Mouse (Mus musculus) heart, adult 2 months (tissue): ENCODE measurements around the gene Nsun7. TPM values are rescaled to one million over a fixed set of nuclear protein-coding genes. Genes with fewer than 3 reads are reported as not detected.

ENCODE experiments used
- DNase-seq, 2 experiments: peaks; one replicate each; pipeline ENCODE4 v3.0.0; 2021
- H3K27ac ChIP-seq: fragments of 200-600 bp; 2 replicates; pipeline ENCODE4 v1.8.1; 2022
- H3K27me3 ChIP-seq: fragments of 200-500 bp; 2 replicates; pipeline ENCODE4 v1.6.1; 2012; ENCODE audit warnings: mild to moderate bottlenecking, low read length, inconsistent platforms, mixed read lengths; ENCODE audit not compliant: control insufficient read depth, insufficient read depth
- H3K36me3 ChIP-seq: fragments of 200-500 bp; 2 replicates; pipeline ENCODE4 v1.6.1; 2012; ENCODE audit warnings: low read length, inconsistent platforms; ENCODE audit not compliant: control insufficient read depth, insufficient read depth
- H3K4me1 ChIP-seq: fragments of 200-500 bp; 2 replicates; pipeline ENCODE4 v1.6.1; 2011; ENCODE audit warnings: low read length; ENCODE audit not compliant: control insufficient read depth, insufficient read depth
- H3K4me3 ChIP-seq: fragments of 200-600 bp; 2 replicates; pipeline ENCODE4 v1.8.1; 2022
- H3K79me2 ChIP-seq: fragments of 200-500 bp; replicated peaks from 2 replicates; pipeline ENCODE4 v1.6.1; 2012; ENCODE audit warnings: mild to moderate bottlenecking, inconsistent platforms, low read length, moderate library complexity, mixed read lengths; ENCODE audit not compliant: control insufficient read depth, insufficient read depth
- H3K9ac ChIP-seq: fragments of 200-500 bp; 2 replicates; pipeline ENCODE4 v1.6.1; 2012; ENCODE audit warnings: low read depth, mild to moderate bottlenecking, control low read depth, inconsistent platforms, low read length, mixed read lengths
- CTCF ChIP-seq: fragments of 200-600 bp; IDR thresholded peaks from 2 replicates; pipeline ENCODE4 v1.8.1; 2022; ENCODE audit warnings: antibody characterized with exemption, mild to moderate bottlenecking, moderate library complexity
- EP300 ChIP-seq: fragments of 200-500 bp; IDR thresholded peaks from 2 replicates; pipeline ENCODE4 v1.6.1; 2011; ENCODE audit warnings: low read depth, low read length, control low read depth; ENCODE audit not compliant: insufficient read depth
- POLR2A ChIP-seq: fragments of 200-500 bp; IDR thresholded peaks from 2 replicates; pipeline ENCODE4 v1.6.1; 2011; ENCODE audit warnings: mild to moderate bottlenecking, low read depth, low read length, control low read depth; ENCODE audit not compliant: insufficient read depth
- WGBS: fragments of 180-500 bp; shearing (Covaris S2); methylation state at CpG from one replicate; pipeline ENCODE4 v1.1.7; 2018; 5-methylcytosine and 5-hydroxymethylcytosine counted together
- intact Hi-C: fragments of 180-260 bp; cut with DNase I; formaldehyde crosslinking; loops from one replicate; pipeline ENCODE4 v1.15.1; 2025
- polyA plus RNA-seq: library from polyadenylated mRNA; depleted of rRNA; stranded (reverse); fragments of >200 nt; gene quantifications from 2 replicates; pipeline ENCODE4 v1.2.3, GENCODE M21; 2012; rRNA removed
- total RNA-seq, 2 experiments: library from RNA; stranded (reverse); gene quantifications; 2 replicates each; pipeline ENCODE4 v1.2.3; 2021

Nsun7 gene
- total and polyA plus RNA-seq, 3 experiments: 0.12 TPM; not detected in 2

GRCm38 (mm10) chr5:66341848-66342247 lies 82.2 kb downstream of the Nsun7 start:
- no peak overlapping the region for H3K4me3 ChIP-seq
- H3K27ac ChIP-seq: no peak overlapping the region
- WGBS: 78% methylated on average over 10 of the region's 10 CpGs
- no peaks in the 10 kb centered on the region for H3K36me3 ChIP-seq
- H3K79me2 ChIP-seq: 0 out of 2 replicates have a peak, but pooled peaks cover 2% of the 10 kb centered on the region
- intact Hi-C loops: no loop called here
- peaks cover 4% of the 10 kb centered on the region for H3K4me1 ChIP-seq
- no peak for TF ChIP-seq CTCF
- no peak for TF ChIP-seq EP300
- no peak for TF ChIP-seq POLR2A
- no peak overlapping the region for H3K9ac ChIP-seq
- no peaks in the 10 kb centered on the region for H3K27me3 ChIP-seq
- DNase-seq: no peak

- H3K36me3 ChIP-seq: no peaks in the 10 kb centered on the region
- no peak overlapping the region for H3K27ac ChIP-seq
- no peak for DNase-seq
- H3K9ac ChIP-seq: no peak overlapping the region
- H3K79me2 ChIP-seq: 0 out of 2 replicates have a peak, but pooled peaks cover 2% of the 10 kb centered on the region
- no peaks in the 10 kb centered on the region for H3K27me3 ChIP-seq
- no peak overlapping the region for H3K4me3 ChIP-seq
- WGBS: 77% methylated on average over 9 of the region's 9 CpGs
- intact Hi-C loops: no loop called here
- H3K4me1 ChIP-seq: peaks cover 4% of the 10 kb centered on the region
- TF ChIP-seq CTCF (no peak), POLR2A (no peak), EP300 (no peak)
These were observed 82.6 kb downstream of the Nsun7 start for GRCm38 (mm10) chr5:66342285-66342684.

- Histone ChIP-seq H3K9ac (no peak overlapping the region), H3K4me3 (no peak overlapping the region), H3K27ac (no peak overlapping the region), H3K79me2 (0 out of 2 replicates have a peak, but pooled peaks cover 2% of the 10 kb centered on the region), H3K36me3 (no peaks in the 10 kb centered on the region), H3K27me3 (no peaks in the 10 kb centered on the region), H3K4me1 (no peaks in the 10 kb centered on the region)
- intact Hi-C loops: no loop called here
- 46% methylated on average over 2 of the region's 2 CpGs for WGBS
- no peak for DNase-seq
- TF ChIP-seq CTCF (no peak), EP300 (no peak), POLR2A (no peak)
These were observed 84.5 kb downstream of the Nsun7 start for GRCm38 (mm10) chr5:66344182-66344581.

- DNase-seq: no peak
- no peak for TF ChIP-seq EP300
- no peak for TF ChIP-seq CTCF
- TF ChIP-seq POLR2A: no peak
- Histone ChIP-seq H3K4me1 (no peaks in the 10 kb centered on the region), H3K4me3 (no peak overlapping the region), H3K27me3 (no peaks in the 10 kb centered on the region), H3K27ac (no peak overlapping the region), H3K9ac (no peak overlapping the region), H3K36me3 (no peaks in the 10 kb centered on the region), H3K79me2 (0 out of 2 replicates have a peak, but pooled peaks cover 4% of the 10 kb centered on the region)
- intact Hi-C loops: no loop called here
- 53% methylated on average over 3 of the region's 3 CpGs for WGBS
These were observed 85.4 kb downstream of the Nsun7 start for GRCm38 (mm10) chr5:66345140-66345539.

GRCm38 (mm10) chr5:66346756-66347155 lies 87.1 kb downstream of the Nsun7 start:
- no peak overlapping the region for H3K9ac ChIP-seq
- no peak overlapping the region for H3K27ac ChIP-seq

More at GRCm38 (mm10) chr5:66346756-66347155, 87.1 kb downstream of the Nsun7 start:
- Histone ChIP-seq H3K4me3 (no peak overlapping the region), H3K79me2 (peaks cover 1% of the 10 kb centered on the region; the same call in 1 of the 2 replicates), H3K27me3 (no peaks in the 10 kb centered on the region), H3K4me1 (no peaks in the 10 kb centered on the region), H3K36me3 (no peaks in the 10 kb centered on the region)
- WGBS: 91% methylated on average over 6 of the region's 6 CpGs
- DNase-seq: no peak
- TF ChIP-seq POLR2A (no peak), EP300 (no peak), CTCF (no peak)
- intact Hi-C loops: no loop called here

Other genes starting within 250 kb of the Nsun7 start
- 1 to 10 TPM; 1.9 to 3.5 TPM for gene Rbm47, start 86.8 kb upstream of the Nsun7 start, total RNA-seq
- 1.8 and 2.2 TPM in 2 replicates for gene Rbm47, start 86.8 kb upstream of the Nsun7 start, polyA plus RNA-seq